Mouse (Mus musculus) liver, adult (tissue): ENCODE results near the gene Sars.

Experiments used
- GATA4 ChIP-seq: IDR thresholded peaks from 2 replicates; pipeline ENCODE4 v1.6.1; 2014; ENCODE audit warnings: mild to moderate bottlenecking, low read length; ENCODE audit not compliant: insufficient replicate concordance

Sars gene

DNA sequence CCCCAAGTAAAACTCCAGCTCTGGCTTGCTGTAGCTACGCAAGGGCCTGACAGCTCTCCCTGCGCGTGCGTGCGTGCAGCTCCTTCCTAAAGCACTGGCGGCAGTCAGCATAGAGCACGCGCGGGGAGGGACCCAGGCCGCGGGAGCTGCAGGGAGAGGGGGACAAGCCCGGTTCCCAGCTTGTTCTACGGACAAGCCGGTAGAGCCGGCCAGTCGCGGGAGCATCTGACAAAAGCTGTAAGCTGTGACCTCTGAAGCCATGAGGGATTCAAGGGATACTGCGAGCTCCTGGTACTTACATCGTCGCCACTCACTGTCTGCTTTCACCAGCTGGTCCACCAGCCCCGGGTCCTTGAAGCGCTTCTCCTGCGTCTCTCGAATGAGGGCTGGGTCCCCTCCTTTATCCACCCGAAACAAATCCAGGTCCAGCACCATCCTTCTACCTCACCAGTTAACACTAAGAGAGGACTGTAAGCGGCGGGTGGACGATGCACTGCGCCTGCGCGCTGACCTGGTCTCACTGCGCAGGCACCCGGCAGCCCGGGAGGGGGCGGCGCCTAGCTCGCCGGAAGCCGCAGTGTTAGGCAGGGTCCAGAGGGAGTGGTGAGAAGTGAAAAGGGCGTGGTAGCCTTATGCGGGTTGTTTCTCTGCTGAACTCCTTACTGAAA, at the start of gene Sars:
Gene Sars (minus strand): TSS at position 512 of the 668 bp plus-strand sequence.
- no peak; the same call in 1 of the 2 replicates for TF ChIP-seq GATA4

DNA sequence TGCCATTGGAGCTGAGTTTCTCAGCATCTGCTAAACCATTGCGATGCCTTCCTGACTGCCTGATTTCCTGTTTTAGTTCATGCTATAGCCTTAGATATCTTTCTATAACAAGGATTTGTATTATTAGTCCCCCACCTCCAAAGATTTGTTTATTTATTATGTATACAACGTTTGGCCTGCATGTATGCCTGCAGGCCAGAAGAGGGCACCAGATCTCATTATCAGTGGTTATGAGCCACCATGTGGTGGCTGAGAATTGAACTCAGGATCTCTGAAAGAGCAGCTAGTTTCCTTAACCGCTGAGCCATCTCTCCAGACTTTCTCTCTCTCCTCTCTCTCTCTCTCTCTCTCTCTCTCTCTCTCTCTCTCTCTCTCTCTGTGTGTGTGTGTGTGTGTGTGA, 45.0 kb upstream of the Sars start:
- TF ChIP-seq GATA4, result no peak

DNA sequence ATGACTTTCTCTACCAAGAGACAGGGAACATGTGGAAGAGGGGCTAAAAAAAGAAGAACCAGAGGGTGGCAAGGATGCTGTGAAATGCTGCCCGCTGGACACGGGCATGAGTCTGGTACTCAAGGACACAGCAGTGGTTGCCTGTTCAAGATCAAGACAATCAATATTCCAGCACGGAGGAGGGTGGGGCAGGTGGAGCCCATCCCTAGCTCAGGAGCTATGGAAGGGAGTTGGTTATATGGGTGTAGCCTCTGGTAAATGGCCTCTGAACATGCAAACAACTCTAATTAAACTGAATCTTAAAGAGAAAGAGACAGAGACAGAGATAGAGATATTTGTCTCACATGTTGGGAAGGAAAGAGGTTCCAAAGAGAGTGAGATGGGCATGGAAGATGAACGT, 39.7 kb upstream of the Sars start:
- TF ChIP-seq GATA4, result no peak

DNA sequence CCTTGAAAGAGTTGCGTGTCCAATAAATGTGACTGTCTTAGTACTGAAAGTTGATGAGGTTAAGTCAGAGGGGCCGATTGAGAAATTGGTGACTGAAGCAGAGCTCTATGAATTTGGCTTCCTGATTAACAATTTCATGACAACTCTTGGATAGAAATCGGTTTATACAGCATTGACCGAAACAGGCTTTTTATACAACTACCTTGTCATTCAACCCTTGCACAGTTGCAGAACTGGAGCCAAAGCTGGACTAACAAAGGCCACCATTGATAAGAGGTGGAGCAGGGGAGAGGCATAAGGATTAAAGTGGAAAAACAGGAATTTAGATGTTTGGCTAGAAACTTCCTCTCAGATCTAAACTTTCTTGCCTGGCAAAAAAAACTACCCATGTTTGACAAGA, 33.8 kb upstream of the Sars start:
- TF ChIP-seq GATA4, result no peak

DNA sequence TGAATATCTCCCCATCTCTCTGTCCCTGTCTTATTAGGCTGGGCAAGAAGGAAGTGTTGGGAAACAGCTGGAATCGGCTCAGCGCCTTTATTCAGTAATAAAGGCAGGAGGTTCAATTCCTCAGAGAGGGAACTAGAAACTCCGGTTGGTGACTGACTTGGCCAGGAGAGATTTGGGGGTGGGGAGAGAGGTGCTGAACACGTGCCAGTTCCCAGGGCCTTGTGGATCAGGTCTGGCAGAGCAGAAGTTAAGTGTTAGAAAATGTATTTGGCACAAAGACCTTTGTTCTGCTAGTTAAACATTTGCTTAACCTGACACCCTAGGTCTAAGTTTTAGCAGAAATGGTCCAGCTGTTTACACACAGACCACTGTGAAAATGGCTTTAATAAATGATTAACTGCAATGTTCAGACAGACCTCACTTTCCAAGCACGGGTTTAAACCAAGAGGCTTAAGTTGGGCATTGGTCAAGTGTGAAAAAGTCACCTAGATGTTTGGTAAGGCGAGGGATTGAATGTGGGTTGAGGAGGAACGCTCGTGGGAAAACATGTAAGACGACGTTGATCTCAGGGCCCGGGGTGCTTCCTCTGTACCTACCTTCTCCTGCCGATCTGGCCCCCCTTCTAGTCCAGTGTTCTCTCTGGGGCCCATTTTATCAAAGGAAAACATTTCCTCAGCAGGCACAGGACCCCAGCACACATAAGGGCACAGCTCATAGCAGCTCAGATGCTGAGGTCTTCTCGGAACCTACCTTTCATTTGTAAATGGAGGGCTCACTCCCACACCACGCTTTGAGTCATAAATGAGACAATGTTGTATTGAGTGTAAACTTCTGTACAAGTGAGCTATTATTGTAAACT, 32.0 kb upstream of the Sars start:
- TF ChIP-seq GATA4, result no peak; the same call in 1 of the 2 replicates

DNA sequence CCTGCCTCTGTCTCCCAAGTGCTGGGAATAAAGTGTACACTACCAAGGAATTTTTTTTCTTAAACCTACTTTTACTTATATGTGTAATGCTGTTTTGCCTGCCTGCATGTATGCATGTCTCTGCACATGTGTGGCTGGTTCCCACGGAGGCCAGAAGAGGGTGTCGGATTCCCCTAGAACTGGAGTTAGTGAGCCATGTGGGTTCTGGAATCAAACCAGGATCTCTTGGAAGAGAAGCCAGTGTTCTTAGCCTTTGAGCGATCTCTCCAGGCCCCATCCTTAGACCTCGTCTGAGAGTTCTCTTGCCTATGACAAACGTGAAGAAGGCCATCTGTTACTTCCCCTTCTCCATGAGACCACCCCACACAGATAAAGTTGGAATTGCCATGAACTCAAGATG, 30.5 kb upstream of the Sars start:
- TF ChIP-seq GATA4, result no peak

DNA sequence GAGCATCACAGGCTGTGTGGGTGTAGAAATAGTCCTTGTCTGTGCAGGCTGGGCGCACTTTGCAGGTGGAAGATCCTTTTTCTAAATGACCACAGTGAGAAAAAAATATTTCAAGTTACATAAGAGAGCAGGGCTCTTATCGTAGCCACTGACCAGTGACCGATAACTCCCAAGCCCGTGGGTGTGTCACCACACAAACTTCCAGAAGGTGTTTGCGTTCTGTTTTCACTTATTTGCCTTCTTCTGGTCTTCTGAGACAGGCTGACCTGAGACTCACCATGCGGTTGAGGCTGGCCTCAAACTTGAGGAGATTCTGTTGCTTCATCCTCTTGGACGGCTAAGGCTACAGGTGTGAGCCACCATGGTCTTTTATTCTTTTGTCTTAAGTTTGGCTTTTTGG, 30.0 kb upstream of the Sars start:
- no peak for TF ChIP-seq GATA4

DNA sequence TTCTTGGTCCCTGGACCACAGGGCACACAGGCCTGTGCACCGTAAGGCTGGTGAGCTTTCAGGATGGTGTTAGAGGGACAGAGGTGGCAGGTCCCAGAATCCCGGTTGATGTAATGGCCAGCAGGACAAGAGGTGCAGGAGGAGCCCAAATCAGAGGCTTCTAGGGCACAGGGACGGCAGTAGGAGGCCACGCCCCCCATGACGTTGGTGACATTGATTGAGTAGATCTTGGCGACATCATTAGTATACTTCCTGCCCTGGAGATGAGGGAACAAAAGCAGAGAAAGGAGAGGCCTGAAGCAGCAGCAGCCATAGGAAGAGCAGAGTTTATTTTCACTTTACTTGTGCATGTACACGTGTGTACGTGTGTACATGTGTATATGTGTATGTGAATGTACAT, 22.8 kb upstream of the Sars start:
- no peak for TF ChIP-seq GATA4

DNA sequence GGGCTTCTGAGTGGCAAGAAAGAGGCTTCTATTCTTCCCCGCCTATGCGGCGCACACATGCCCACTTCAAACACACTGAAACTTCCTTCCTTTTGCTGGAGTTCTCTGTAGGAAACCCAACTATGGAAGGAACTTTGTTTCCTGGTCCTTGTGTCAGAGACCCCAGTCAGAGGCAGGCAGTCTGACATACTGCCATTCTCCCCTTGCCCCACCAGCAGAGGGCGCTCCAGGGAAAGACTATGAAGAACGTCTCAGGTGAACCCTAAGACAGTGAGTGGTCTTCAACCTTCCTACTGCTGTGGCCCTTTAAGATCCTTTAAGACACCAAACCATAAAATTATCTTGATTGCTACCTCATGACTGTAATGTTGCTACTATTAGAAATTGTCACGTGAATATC, 21.4 kb upstream of the Sars start:
- no peak for TF ChIP-seq GATA4

DNA sequence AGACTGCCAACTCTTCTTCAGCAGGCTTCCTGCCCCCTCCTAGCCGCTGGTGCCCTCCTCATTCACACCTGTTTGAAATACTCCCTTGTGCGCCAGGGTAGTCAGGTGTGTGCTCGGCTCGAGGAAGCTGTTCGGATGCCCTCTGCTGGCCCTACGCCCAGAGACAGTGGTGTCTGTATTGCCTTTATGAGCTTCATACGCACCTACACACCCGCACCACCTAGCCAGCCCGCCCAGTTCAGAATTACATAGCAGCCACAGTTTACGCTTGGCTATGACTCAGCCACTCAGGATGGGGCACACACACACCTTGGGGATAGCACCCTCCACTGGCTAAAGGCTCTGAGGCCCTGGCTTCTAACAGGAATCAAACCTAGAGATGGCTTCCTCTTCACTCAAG, 13.9 kb upstream of the Sars start:
- TF ChIP-seq GATA4, result no peak

DNA sequence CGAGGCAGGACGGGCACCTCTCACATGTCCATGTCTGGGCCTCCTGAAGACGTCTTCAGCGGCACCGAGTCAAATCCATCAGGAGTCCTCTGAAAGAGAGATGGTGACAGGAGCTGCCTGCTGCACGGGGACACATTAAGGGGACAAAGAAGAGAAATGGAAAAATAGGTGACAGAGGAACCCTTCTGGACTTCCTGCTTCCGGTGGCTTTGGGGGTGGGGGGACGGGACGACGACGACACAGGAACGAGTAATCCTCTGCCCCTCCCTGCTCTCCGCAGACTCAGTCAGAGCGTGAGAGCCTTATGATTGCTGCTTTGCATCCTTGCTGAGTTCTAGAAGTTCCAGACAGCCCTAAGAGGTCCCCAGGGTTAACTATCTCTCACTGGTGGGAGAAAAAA, 13.4 kb upstream of the Sars start:
- TF ChIP-seq GATA4, result no peak

DNA sequence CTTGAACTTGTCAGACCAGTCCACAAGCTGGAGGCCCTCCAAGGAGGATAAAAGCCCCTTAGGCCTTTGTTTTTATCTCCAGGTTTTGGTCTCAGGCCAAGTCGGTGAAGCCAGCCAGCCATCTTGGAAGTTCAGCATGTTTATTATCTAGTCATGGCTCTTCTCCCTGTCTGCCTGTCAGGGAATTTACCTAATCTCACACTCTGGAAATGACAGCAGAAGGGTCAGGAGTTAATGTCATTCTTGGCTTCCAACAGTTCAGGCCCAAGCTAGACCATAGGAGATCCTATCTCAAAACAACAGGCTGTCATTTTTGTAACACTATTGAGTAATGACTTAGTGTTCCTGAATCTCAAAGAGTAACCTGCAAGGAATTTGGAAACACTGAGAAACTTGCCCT, 9.2 kb upstream of the Sars start:
- no peak for TF ChIP-seq GATA4

DNA sequence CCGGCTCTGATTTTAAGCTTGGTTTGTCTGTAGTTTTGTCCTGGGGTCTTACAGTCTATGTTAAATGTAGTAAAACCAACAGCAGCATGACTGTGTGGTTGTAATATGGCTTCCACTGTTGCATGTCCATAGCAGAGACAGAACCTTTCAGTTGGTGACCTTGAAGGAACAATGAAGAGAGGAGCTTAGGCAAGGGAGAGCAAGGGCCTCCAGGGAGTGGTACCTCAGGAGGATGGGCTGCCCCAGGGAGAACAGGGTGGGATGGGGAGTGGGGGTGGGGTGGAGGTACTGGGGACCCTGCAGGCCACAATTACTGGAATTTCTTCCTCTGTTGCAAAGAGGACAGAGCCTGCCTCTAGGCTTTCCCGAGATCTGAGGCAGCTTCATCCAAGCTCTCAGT, 7.0 kb upstream of the Sars start:
- TF ChIP-seq GATA4, result no peak

DNA sequence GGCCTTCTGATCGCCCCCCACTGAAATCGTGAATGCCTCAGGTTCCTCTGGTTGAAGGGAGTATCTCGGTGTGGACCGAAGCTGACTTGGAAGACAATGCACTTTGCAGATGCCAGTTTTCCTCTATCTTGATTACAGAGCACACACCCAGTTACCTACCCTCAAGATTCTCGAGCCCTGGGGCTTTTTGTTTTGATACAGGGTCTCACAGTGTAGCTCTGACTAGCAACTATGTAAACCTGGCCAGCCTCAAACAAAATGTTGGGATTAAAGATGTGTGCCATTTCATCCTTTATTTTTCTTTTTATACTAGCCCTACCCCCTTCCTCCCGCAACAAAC, 327 bp upstream of the Sars start:
- no peak for TF ChIP-seq GATA4

DNA sequence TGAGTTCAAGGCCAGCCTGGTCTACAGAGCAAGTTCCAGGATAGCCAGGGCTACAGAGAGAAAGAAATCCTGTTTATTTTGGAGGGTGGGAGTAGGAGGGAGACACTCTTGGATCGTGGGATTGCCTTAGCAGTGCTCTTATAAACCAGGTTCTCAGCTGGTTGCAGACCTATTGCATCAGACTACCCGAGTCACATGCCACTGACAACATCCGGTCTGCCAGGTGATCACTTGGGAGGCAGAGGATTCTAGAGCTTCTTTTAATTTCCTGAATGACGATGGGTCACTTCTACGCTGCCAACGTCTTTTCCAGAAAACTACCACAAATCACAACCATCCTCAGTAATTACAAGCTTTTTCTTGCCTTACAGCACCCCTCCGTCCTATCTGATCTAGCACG, 980 bp downstream of the Sars start:
- no peak for TF ChIP-seq GATA4

DNA sequence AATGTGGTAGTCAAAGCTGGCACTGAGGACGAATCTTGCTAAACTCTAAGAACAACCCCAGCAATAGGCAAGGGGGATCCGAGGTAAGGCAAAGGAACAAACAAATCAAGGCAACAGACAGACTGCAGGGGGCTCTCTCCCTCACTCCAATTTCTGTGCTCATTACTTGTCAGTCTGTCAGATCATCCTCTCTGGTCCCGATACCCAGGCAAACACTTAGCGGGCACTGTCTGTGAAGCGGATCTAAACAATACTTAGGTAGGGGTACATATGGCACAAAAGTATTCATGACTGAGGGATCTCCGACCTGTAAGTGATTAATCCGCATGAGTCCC, 8.7 kb downstream of the Sars start:
- no peak for TF ChIP-seq GATA4
